Mouse (Mus musculus): ENCODE measurements around the gene Arhgef33. TPM values are rescaled to one million over a fixed set of nuclear protein-coding genes. Genes with fewer than 3 reads are reported as not detected.

The Arhgef33 gene
- polyA plus RNA-seq, 1 experiment from 2014 or later, result 3.1 TPM

DNA sequence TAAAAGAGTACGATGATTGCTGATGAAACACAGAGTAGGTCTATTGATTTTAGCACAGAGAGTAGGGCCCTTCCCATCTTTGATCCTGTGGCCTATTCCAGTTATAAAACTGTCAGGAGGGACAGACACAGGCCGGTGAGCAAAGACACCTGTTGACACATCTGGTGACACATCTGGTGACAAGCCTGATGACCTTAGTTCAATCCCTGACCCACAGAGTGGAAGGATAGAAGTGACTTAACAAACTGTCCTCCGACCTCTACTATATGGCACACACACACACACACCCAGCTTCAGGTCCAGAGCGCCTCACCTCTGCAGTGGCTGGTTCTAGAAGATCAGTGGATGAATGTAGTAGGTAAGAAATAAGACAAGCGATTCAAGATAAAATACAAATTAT, 139.3 kb downstream of the Arhgef33 start:
- Histone ChIP-seq H3K9ac (replicated peaks; ENCODE audit: low read depth, low read length) (no peak overlapping the region), H3K4me2 (ENCODE audit: low read depth, low read length) (no peak overlapping the region), H3K36me3 (ENCODE audit: control insufficient read depth, insufficient read depth, low read length) (peaks cover 45% of the 10 kb centered on the region), H3K4me1 (ENCODE audit: control insufficient read depth, insufficient read depth, low read length) (no peaks in the 10 kb centered on the region), H3K27ac (ENCODE audit: low read depth, low read length) (no peak overlapping the region), H3K9me3 (ENCODE audit: control insufficient read depth, low read length) (no peaks in the 10 kb centered on the region), H3K4me3 (ENCODE audit: low read depth, low read length) (no peak overlapping the region), H3K27me3 (ENCODE audit: control insufficient read depth, insufficient read depth, low read length) (no peaks in the 10 kb centered on the region)
- no peak for ATAC-seq (ENCODE audit: low read depth)
- 94% methylated on average over 5 of the region's 5 CpGs for WGBS

Other genes with a start within 250 kb of the Arhgef33 start
- 66.5 and 69.3 TPM in 2 replicates for gene Hnrnpll, start 245.1 kb upstream of the Arhgef33 start, polyA plus RNA-seq (2014; fragmentation: Nextera tagmentation; extraction: Ambion mirVana)
- 0.79 and 1.7 TPM in 2 replicates for gene Galm, start 179.9 kb upstream of the Arhgef33 start, polyA plus RNA-seq (2014; fragmentation: Nextera tagmentation; extraction: Ambion mirVana)
- 400 and 447 TPM in 2 replicates for gene Srsf7, start 100.1 kb upstream of the Arhgef33 start, polyA plus RNA-seq (2014; fragmentation: Nextera tagmentation; extraction: Ambion mirVana)
- gene Ttc39d, start 99.9 kb upstream of the Arhgef33 start, polyA plus RNA-seq (2014; fragmentation: Nextera tagmentation; extraction: Ambion mirVana), result 0.11 and 0.14 TPM in 2 replicates
- 17.2 and 17.9 TPM in 2 replicates for gene Gemin6, start 83.0 kb upstream of the Arhgef33 start, polyA plus RNA-seq (2014; fragmentation: Nextera tagmentation; extraction: Ambion mirVana)
- gene Morn2, start 17.2 kb upstream of the Arhgef33 start, polyA plus RNA-seq (2014; fragmentation: Nextera tagmentation; extraction: Ambion mirVana), result 56.7 and 60.1 TPM in 2 replicates
- 52.8 and 60.1 TPM in 2 replicates for gene Dhx57, start 16.9 kb upstream of the Arhgef33 start, polyA plus RNA-seq (2014; fragmentation: Nextera tagmentation; extraction: Ambion mirVana)
- gene Gm10190, start 66.1 kb downstream of the Arhgef33 start, polyA plus RNA-seq (2014; fragmentation: Nextera tagmentation; extraction: Ambion mirVana), result 2.1 and 2.5 TPM in 2 replicates
- gene Sos1, start 173.0 kb downstream of the Arhgef33 start, polyA plus RNA-seq (2014; fragmentation: Nextera tagmentation; extraction: Ambion mirVana), result 15.2 and 15.8 TPM in 2 replicates

All from neural tube, embryonic 14.5 days (tissue).